Mouse (Mus musculus): ENCODE measurements around the gene Ccdc9b. TPM values are rescaled to one million over a fixed set of nuclear protein-coding genes. Genes with fewer than 3 reads are reported as not detected.

The Ccdc9b gene
- total RNA-seq, 2 experiments from 2014 or later, result 0.30 to 2.1 TPM

GRCm38 (mm10) chr2:118725511-118725910 is 37.0 kb downstream of the Ccdc9b start:
- no peak for ATAC-seq (replicated peaks; ENCODE audit: low FRiP score, poor library complexity, severe bottlenecking)

DNA sequence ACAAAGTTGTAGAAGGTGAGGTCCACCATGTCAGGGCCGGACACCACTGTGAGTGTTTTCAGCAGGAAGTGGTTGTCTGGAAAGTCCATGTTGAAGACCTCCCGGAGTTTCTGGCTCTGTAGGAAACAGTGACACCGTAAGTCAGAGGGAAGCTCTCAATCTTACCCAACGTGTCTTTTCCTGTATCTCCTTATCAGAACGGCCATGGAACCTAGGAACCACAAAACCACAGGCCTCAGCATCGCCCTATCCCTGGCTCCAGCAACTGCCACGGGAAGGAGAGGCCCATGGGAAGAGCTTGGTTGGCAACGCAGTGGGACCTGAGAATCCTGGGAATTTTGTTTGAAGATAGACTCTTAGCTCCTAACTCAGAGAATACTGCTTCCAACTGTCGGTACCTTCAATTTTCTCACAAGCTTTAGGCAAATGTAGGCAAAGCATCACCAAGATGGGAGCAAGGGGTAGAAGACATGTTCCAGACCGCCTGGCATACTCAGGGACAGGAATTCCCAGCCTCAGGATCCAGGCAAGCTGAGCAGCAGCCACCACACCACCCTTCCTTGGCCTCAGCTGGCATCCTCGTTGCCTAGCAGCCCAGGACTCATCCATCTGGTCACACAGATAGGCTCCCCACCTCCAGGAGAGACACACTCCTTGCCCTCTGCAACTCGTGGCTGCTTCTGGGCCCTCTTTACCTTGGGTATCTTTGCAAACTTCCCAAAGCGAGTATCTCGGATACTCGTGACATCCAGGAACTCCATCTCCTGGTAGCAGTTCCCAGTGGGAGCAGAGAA is 38.6 kb downstream of the Ccdc9b start:
- ATAC-seq (replicated peaks; ENCODE audit: low FRiP score, poor library complexity, severe bottlenecking), result no peak

- no peak for ATAC-seq (replicated peaks; ENCODE audit: low FRiP score, poor library complexity, severe bottlenecking)
Observed at GRCm38 (mm10) chr2:118716677-118717076, 45.8 kb downstream of the Ccdc9b start.

DNA sequence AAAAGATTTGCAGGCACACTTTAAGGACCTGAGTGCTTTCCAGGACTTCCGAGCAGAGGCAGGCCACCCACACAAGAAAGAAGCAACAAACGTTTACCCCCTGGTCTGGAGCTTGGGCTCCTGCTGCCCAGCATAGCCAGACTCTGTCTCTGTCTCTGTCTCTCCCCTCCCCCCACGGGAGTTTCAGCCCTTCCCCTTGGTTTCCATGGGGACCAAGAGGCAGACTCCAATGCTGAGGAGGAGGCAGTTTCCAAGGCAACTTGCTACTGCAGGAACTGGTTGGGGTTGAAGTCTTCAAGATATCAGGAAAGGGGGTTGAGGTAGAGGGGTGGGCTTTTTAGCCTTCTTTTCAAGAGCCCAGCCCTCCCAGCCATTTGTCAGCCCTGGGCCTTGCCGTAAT is 48.2 kb downstream of the Ccdc9b start:
- no peak for ATAC-seq (replicated peaks; ENCODE audit: low FRiP score, poor library complexity, severe bottlenecking)

DNA sequence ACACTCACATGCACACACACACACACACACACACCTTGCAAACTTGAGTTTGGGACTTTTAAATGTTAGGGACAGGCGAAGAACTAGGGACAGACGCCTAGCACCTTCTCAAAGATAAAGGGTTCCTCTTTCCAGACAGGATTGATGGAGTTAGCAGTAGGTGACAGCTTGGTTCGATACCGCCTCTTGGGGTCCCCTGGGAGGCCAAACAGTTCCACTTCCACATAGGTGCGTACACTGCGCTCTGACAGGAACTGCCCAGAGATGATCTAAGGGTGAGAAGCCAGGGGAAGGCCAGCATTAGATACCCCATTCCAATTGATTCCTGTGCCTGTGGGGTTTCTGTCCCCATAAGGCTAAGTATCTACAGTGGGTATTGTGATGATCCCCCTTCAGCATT is 48.8 kb downstream of the Ccdc9b start:
- no peak for ATAC-seq (replicated peaks; ENCODE audit: low FRiP score, poor library complexity, severe bottlenecking)

DNA sequence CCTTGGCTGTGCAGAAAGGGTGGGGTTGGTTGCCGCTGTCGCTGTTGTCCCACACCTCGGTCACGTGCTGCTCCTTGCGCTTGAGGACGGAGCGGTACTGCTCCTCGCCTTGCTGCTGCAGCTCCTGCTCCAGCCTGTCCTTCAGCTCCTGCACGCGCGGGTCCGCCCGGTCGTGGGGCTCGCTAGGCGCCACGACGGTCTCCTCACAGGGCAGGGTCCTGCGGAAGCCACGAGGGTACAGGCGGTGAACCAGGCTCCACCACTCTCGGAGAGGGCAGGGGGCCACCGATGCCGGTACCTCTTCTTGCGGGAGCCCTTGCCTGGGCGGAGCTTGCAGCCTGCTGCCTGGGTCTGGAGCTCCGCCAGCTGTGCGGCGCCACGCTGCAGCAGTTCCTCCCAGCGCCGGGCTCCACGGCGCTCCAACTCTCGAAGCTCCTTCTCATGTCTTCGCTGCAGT is 51.4 kb downstream of the Ccdc9b start:
- ATAC-seq (replicated peaks; ENCODE audit: low FRiP score, poor library complexity, severe bottlenecking), result no peak

- ATAC-seq (replicated peaks; ENCODE audit: low FRiP score, poor library complexity, severe bottlenecking), result no peak
Observed at GRCm38 (mm10) chr2:118709655-118710221, 52.7 kb downstream of the Ccdc9b start.

GRCm38 (mm10) chr2:118708472-118708871 is 54.0 kb downstream of the Ccdc9b start:
- ATAC-seq (replicated peaks; ENCODE audit: low FRiP score, poor library complexity, severe bottlenecking), result no peak

DNA sequence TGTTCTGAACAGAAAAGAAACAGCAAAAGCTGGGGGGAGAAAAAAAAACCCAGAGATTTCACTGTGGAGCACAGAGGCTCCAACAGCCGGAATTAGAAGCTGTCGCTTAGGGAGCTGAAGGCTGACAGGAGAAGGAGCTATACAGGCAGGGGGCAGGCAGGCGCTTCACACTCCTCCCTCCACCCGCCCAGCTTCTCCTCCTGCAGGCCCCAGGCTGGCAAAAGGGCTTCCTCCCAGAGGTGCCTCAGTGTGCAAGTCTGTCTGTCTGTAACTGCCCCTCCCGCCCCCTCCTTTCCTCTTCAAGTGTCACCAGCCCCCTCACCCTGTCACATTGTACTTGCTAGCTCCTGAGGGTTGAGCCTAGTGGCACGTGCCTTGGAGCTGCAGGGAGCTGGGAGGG is 56.0 kb downstream of the Ccdc9b start:
- ATAC-seq (replicated peaks; ENCODE audit: low FRiP score, poor library complexity, severe bottlenecking), result no peak

Other genes with a start within 250 kb of the Ccdc9b start
- gene Bmf, start 213.0 kb downstream of the Ccdc9b start, total RNA-seq (2015; ENCODE audit: low replicate concordance), result 2.1 and 3.2 TPM in 2 replicates
- gene Bmf, start 213.0 kb downstream of the Ccdc9b start, total RNA-seq (2017; ENCODE audit: low replicate concordance), result 1.0 and 5.9 TPM in 2 replicates
- gene Bub1b, start 164.4 kb downstream of the Ccdc9b start, total RNA-seq (2015; ENCODE audit: low replicate concordance), result 118 and 120 TPM in 2 replicates
- gene Bub1b, start 164.4 kb downstream of the Ccdc9b start, total RNA-seq (2017; ENCODE audit: low replicate concordance), result 270 and 278 TPM in 2 replicates
- gene Pak6, start 99.4 kb downstream of the Ccdc9b start, total RNA-seq (2015; ENCODE audit: low replicate concordance), result not detected in 2 replicates
- 0.15 and 0.39 TPM in 2 replicates for gene Pak6, start 99.4 kb downstream of the Ccdc9b start, total RNA-seq (2017; ENCODE audit: low replicate concordance)
- gene Ankrd63, start 58.7 kb downstream of the Ccdc9b start, total RNA-seq (2015; ENCODE audit: low replicate concordance), result not detected in 2 replicates
- not detected in 2 replicates for gene Ankrd63, start 58.7 kb downstream of the Ccdc9b start, total RNA-seq (2017; ENCODE audit: low replicate concordance)
- 14.3 and 18.4 TPM in 2 replicates for gene Plcb2, start 34.2 kb downstream of the Ccdc9b start, total RNA-seq (2015; ENCODE audit: low replicate concordance)
- 9.8 and 12.3 TPM in 2 replicates for gene Plcb2, start 34.2 kb downstream of the Ccdc9b start, total RNA-seq (2017; ENCODE audit: low replicate concordance)
- gene Inafm2, start 16.9 kb downstream of the Ccdc9b start, total RNA-seq (2015; ENCODE audit: low replicate concordance), result 5.0 and 8.4 TPM in 2 replicates
- 1.3 and 3.6 TPM in 2 replicates for gene Inafm2, start 16.9 kb downstream of the Ccdc9b start, total RNA-seq (2017; ENCODE audit: low replicate concordance)
- gene Phgr1, start 10.1 kb upstream of the Ccdc9b start, total RNA-seq (2015; ENCODE audit: low replicate concordance), result not detected in 2 replicates
- gene Phgr1, start 10.1 kb upstream of the Ccdc9b start, total RNA-seq (2017; ENCODE audit: low replicate concordance), result not detected in 2 replicates
- not detected in 2 replicates for gene Disp2, start 17.1 kb upstream of the Ccdc9b start, total RNA-seq (2015; ENCODE audit: low replicate concordance)
- 0.26 TPM in 1 of 2 replicates, not detected in the other for gene Disp2, start 17.1 kb upstream of the Ccdc9b start, total RNA-seq (2017; ENCODE audit: low replicate concordance)
- gene Knstrn, start 51.3 kb upstream of the Ccdc9b start, total RNA-seq (2015; ENCODE audit: low replicate concordance), result 48.2 and 74.6 TPM in 2 replicates
- gene Knstrn, start 51.3 kb upstream of the Ccdc9b start, total RNA-seq (2017; ENCODE audit: low replicate concordance), result 156 and 210 TPM in 2 replicates
- 5.4 and 6.3 TPM in 2 replicates for gene Ivd, start 99.3 kb upstream of the Ccdc9b start, total RNA-seq (2015; ENCODE audit: low replicate concordance)
- gene Ivd, start 99.3 kb upstream of the Ccdc9b start, total RNA-seq (2017; ENCODE audit: low replicate concordance), result 1.9 and 7.3 TPM in 2 replicates
- 7.6 and 8.8 TPM in 2 replicates for gene Bahd1, start 137.7 kb upstream of the Ccdc9b start, total RNA-seq (2015; ENCODE audit: low replicate concordance)
- 14.5 and 15.1 TPM in 2 replicates for gene Bahd1, start 137.7 kb upstream of the Ccdc9b start, total RNA-seq (2017; ENCODE audit: low replicate concordance)
- gene Chst14, start 163.8 kb upstream of the Ccdc9b start, total RNA-seq (2015; ENCODE audit: low replicate concordance), result not detected in 2 replicates
- gene Chst14, start 163.8 kb upstream of the Ccdc9b start, total RNA-seq (2017; ENCODE audit: low replicate concordance), result 0.77 TPM in 1 of 2 replicates, not detected in the other

Data from erythroid progenitor cell, adult 5-6 weeks (primary cell).